Mouse (Mus musculus) limb, embryonic 11.5 days (tissue): ENCODE data around the gene Elmo1. TPM values are rescaled to one million over a fixed set of nuclear protein-coding genes. Genes with fewer than 3 reads are reported as not detected.

Source experiments
- ATAC-seq: fragments of 200-750 bp; cut with Nextera tagmentation; 2 replicates; pipeline ENCODE4 v1.8.0; 2017; ENCODE audit warnings: low read depth; ENCODE audit not compliant: insufficient number of reproducible peaks, low FRiP score, low TSS enrichment
- DNase-seq: peaks from one replicate; pipeline ENCODE4 v3.0.0-alpha.2; 2015; ENCODE audit warnings: low spot score
- H3K27ac ChIP-seq: fragments of 300-500 bp; sonication (generic); replicated peaks from 2 replicates; pipeline ENCODE4 v1.5.1; 2014; ENCODE audit warnings: low read depth, mild to moderate bottlenecking, low read length
- H3K27me3 ChIP-seq: fragments of 300-500 bp; sonication (generic); 2 replicates; pipeline ENCODE4 v1.6.1; 2014; ENCODE audit warnings: mild to moderate bottlenecking, low read length, mixed read lengths; ENCODE audit not compliant: control insufficient read depth, insufficient read depth
- H3K36me3 ChIP-seq: fragments of 300-500 bp; sonication (generic); 2 replicates; pipeline ENCODE4 v1.6.1; 2014; ENCODE audit warnings: mild to moderate bottlenecking, low read length, moderate library complexity, mixed read lengths; ENCODE audit not compliant: control insufficient read depth, insufficient read depth
- H3K4me1 ChIP-seq: fragments of 300-500 bp; sonication (generic); 2 replicates; pipeline ENCODE4 v1.6.1; 2014; ENCODE audit warnings: low read length, mixed read lengths; ENCODE audit not compliant: control insufficient read depth, insufficient read depth
- H3K4me2 ChIP-seq: fragments of 300-500 bp; sonication (generic); 2 replicates; pipeline ENCODE4 v1.6.1; 2014; ENCODE audit warnings: low read depth, mild to moderate bottlenecking, moderate library complexity; ENCODE audit not compliant: severe bottlenecking
- H3K4me3 ChIP-seq: fragments of 300-500 bp; sonication (generic); 2 replicates; pipeline ENCODE4 v1.5.1; 2014; ENCODE audit warnings: low read depth, low read length
- H3K9ac ChIP-seq: fragments of 300-500 bp; sonication (generic); 2 replicates; pipeline ENCODE4 v1.6.1; 2014; ENCODE audit warnings: mild to moderate bottlenecking, low read length
- H3K9me3 ChIP-seq: fragments of 300-500 bp; sonication (generic); 2 replicates; pipeline ENCODE4 v1.6.1; 2016; ENCODE audit warnings: low read length; ENCODE audit not compliant: control insufficient read depth
- WGBS: fragments of 180-500 bp; shearing (Covaris S2); extraction: QIAGEN DNeasy Blood & Tissue Kit; methylation state at CpG from one replicate; pipeline ENCODE4 v1.1.7; 2014; 5-methylcytosine and 5-hydroxymethylcytosine counted together
- polyA plus RNA-seq: library from polyadenylated mRNA; unstranded; fragments of >200 nt; fragmentation: Nextera tagmentation; extraction: Ambion mirVana; gene quantifications from 2 replicates; pipeline ENCODE4 v1.2.1, GENCODE M21; 2014

Gene Elmo1
- polyA plus RNA-seq, 1 experiment from 2014 or later, result 9.6 TPM

DNA sequence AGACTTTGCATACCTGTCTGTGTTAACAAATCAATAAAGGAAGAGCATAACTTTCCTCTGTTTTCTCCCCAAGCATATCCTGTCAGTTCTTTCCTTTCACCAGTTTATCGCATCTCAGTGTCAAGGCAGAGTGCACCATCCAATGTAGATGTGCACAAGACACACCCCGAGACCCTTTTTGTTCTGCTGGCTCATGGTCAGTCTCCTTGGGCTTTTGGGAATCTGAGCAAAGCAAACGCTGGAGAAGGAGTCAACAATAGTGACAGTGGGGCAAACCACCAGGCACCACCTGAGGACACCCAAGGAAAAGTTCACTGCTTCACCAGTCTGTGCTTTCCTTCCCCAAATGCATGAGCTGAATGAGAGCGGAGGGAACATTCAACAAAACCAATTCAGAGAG lies 56.5 kb downstream of the Elmo1 start:
- no peak overlapping the region for H3K4me3 ChIP-seq
- no peaks in the 10 kb centered on the region for H3K9me3 ChIP-seq
- no peak overlapping the region for H3K4me2 ChIP-seq
- no peak overlapping the region for H3K9ac ChIP-seq
- H3K4me1 ChIP-seq, result 0 out of 2 replicates have a peak, but pooled peaks cover 2% of the 10 kb centered on the region
- no peaks in the 10 kb centered on the region for H3K27me3 ChIP-seq
- DNase-seq (no peak), ATAC-seq (no peak)
- WGBS, result 87% methylated on average over 4 of the region's 4 CpGs
- no peaks in the 10 kb centered on the region for H3K36me3 ChIP-seq
- no peak overlapping the region for H3K27ac ChIP-seq

DNA sequence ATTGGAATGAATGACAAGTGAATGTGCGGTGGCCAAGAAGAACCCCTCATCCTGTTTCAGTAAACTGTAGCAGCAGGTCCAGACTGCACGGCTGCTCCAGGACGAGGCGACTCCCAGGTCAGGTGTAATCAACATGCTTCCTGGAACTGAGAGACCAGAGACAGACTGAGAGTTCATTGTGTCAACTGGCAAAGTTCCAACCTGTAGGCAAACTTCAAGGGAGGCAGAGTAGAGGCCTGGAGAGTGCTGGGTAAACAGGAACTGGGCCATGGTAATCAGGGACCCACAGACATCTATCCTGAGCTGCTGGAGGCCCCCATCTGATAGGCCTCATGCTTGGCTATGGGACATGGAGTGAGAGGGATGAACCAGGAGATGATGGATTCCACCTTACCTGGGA lies 57.3 kb downstream of the Elmo1 start:
- Histone ChIP-seq H3K4me2 (no peak overlapping the region), H3K36me3 (no peaks in the 10 kb centered on the region), H3K9me3 (no peaks in the 10 kb centered on the region), H3K4me3 (no peak overlapping the region), H3K27me3 (no peaks in the 10 kb centered on the region), H3K9ac (no peak overlapping the region), H3K27ac (no peak overlapping the region), H3K4me1 (0 out of 2 replicates have a peak, but pooled peaks cover under 1% of the 10 kb centered on the region)
- ATAC-seq (no peak), DNase-seq (no peak)
- 77% methylated on average over 4 of the region's 4 CpGs for WGBS

- no peak overlapping the region for H3K4me3 ChIP-seq
- DNase-seq, result no peak
- H3K4me1 ChIP-seq, result no peaks in the 10 kb centered on the region
- no peak for ATAC-seq
- no peaks in the 10 kb centered on the region for H3K9me3 ChIP-seq
- no peaks in the 10 kb centered on the region for H3K27me3 ChIP-seq
- no peak overlapping the region for H3K4me2 ChIP-seq
- H3K36me3 ChIP-seq, result no peaks in the 10 kb centered on the region
- no peak overlapping the region for H3K9ac ChIP-seq
- WGBS, result 80% methylated on average over 11 of the region's 11 CpGs
- no peak overlapping the region for H3K27ac ChIP-seq
Observed at GRCm38 (mm10) chr13:20150130-20150835, 59.9 kb downstream of the Elmo1 start.

DNA sequence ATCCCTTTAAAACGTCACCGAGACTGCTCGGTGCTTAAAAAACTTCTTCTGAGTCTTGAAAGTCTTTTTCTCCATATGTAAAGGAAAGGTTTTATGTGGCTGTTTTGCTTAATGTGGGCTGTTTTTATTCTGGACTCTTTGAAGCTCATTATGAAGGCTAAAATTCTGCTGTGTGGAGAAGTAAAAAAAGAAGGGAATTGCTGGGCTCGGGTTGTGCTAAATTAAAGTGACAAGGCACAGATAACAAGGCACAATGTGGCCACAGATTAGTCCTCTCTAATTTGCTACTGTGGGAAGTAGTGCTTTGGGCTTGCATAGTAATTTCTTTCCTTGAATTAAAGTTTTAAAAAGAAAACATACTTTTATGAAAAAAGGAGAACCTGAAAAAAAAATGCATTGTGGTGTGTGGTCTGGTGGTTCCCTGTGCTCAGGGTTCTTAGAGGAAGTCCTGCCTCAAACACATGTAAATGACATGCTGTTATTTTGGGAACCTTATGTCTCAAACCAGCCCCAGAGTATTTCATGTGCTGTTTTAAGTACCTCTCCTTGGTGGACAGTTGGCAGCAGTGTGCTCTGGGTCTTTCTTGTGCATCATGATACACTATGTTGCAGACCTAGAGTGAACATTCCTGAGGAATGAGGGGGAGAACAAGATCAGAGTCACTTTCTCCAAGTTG lies 61.0 kb downstream of the Elmo1 start:
- ATAC-seq (no peak), DNase-seq (no peak)
- Histone ChIP-seq H3K4me2 (no peak overlapping the region), H3K4me1 (no peaks in the 10 kb centered on the region), H3K9me3 (no peaks in the 10 kb centered on the region), H3K27ac (no peak overlapping the region), H3K4me3 (no peak overlapping the region), H3K9ac (no peak overlapping the region), H3K27me3 (no peaks in the 10 kb centered on the region), H3K36me3 (no peaks in the 10 kb centered on the region)
- WGBS, result 37% methylated on average over 4 of the region's 4 CpGs

DNA sequence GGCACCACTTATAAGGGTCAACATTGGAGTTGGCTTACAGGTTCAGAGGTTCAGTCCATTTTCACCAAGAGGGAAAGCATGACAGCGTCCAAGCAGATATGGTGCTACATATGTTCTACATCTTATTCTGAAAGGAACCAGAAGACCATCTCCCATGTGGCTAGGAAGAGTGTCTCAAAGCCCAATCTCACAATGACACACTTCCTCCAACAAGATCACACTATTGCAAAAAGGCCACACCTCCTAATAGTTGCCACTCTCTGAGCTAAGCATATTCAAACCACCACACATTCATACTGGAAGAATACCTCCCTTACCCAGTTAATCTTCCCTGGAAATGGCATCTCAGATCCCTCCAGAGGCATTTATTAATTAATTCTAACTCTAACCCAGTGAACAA lies 66.7 kb downstream of the Elmo1 start:
- H3K4me2 ChIP-seq, result no peak overlapping the region
- no peaks in the 10 kb centered on the region for H3K27me3 ChIP-seq
- H3K36me3 ChIP-seq, result no peaks in the 10 kb centered on the region
- H3K9me3 ChIP-seq, result no peaks in the 10 kb centered on the region
- ATAC-seq (no peak), DNase-seq (no peak)
- no peak overlapping the region for H3K27ac ChIP-seq
- WGBS, result 71% methylated on average over 1 of the region's 1 CpGs
- H3K4me3 ChIP-seq, result no peak overlapping the region
- H3K9ac ChIP-seq, result no peak overlapping the region
- H3K4me1 ChIP-seq, result no peaks in the 10 kb centered on the region

- H3K9ac ChIP-seq, result no peak overlapping the region
- H3K36me3 ChIP-seq, result no peaks in the 10 kb centered on the region
- H3K27me3 ChIP-seq, result no peaks in the 10 kb centered on the region
- ATAC-seq (no peak), DNase-seq (no peak)
- no peak overlapping the region for H3K27ac ChIP-seq
- H3K4me1 ChIP-seq, result no peaks in the 10 kb centered on the region
- 80% methylated on average over 5 of the region's 5 CpGs for WGBS
- H3K9me3 ChIP-seq, result no peaks in the 10 kb centered on the region
- H3K4me2 ChIP-seq, result no peak overlapping the region
- H3K4me3 ChIP-seq, result no peak overlapping the region
Observed at GRCm38 (mm10) chr13:20157529-20157928, 67.1 kb downstream of the Elmo1 start.

- Histone ChIP-seq H3K9ac (no peak overlapping the region), H3K36me3 (no peaks in the 10 kb centered on the region), H3K4me1 (no peaks in the 10 kb centered on the region), H3K9me3 (no peaks in the 10 kb centered on the region), H3K4me2 (no peak overlapping the region), H3K27me3 (no peaks in the 10 kb centered on the region), H3K4me3 (no peak overlapping the region), H3K27ac (no peak overlapping the region)
- ATAC-seq, result no peak
- WGBS, result 80% methylated on average over 10 of the region's 10 CpGs
- DNase-seq, result no peak
Observed at GRCm38 (mm10) chr13:20163339-20163954, 73.1 kb downstream of the Elmo1 start.

DNA sequence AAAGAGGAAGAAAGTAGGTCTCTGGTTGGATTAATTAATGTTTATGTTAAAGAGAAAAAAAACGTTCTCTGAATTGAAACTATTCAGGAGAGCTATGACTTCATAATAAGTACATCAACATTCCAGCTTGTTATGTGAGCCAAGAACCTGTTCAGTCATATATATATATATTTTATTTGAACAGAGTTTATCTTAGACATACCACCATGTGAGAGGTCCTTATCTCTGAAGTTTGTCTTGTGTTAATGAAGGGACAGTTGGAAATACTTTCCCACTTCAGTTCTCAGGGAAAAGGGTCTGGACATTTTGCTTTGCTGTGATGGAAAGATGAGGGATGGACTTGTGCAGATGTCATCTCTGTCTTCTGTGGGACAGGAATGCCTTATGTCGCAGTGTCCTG lies 74.4 kb downstream of the Elmo1 start:
- H3K4me2 ChIP-seq, result no peak overlapping the region
- DNase-seq (no peak), ATAC-seq (no peak)
- no peak overlapping the region for H3K9ac ChIP-seq
- WGBS, result 73% methylated on average over 2 of the region's 2 CpGs
- no peaks in the 10 kb centered on the region for H3K4me1 ChIP-seq
- H3K4me3 ChIP-seq, result no peak overlapping the region
- H3K27me3 ChIP-seq, result no peaks in the 10 kb centered on the region
- H3K9me3 ChIP-seq, result no peaks in the 10 kb centered on the region
- no peaks in the 10 kb centered on the region for H3K36me3 ChIP-seq
- no peak overlapping the region for H3K27ac ChIP-seq
